Mouse (Mus musculus) right cerebral cortex, postnatal 14 days (tissue): Measurements from ENCODE around the gene Taok3.
"Not testable (repeated sequence)": the region's sequence is repeated elsewhere in the genome, so short reads cannot be mapped to it uniquely, and the experiment has no call there.

Experiments used
- DNase-seq: peaks from one replicate; pipeline ENCODE4 v3.0.0; 2022

Taok3 gene

GRCm38 (mm10) chr5:117269395-117269794 lies 149.5 kb downstream of the Taok3 start:
- DNase-seq: no peak

DNA sequence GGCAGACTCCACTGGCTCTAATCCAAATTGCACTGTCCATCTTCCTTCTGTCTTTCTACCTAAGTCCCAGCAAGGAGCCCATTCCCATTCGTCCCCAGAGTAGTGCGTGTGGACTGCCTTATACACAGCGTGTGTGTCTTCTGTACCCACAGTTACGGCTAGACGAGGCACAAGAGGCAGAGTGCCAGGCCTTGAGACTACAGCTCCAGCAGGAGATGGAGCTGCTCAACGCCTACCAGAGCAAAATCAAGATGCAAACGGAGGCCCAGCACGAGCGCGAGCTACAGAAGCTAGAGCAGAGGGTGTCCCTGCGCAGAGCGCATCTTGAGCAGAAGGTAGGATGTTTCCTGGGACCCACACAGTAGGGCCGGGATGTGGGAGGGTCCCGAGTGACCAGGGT lies 152.0 kb downstream of the Taok3 start:
- DNase-seq: peak; percentile 73

- no peak for DNase-seq
Observed at GRCm38 (mm10) chr5:117274817-117275216, 154.9 kb downstream of the Taok3 start.

DNA sequence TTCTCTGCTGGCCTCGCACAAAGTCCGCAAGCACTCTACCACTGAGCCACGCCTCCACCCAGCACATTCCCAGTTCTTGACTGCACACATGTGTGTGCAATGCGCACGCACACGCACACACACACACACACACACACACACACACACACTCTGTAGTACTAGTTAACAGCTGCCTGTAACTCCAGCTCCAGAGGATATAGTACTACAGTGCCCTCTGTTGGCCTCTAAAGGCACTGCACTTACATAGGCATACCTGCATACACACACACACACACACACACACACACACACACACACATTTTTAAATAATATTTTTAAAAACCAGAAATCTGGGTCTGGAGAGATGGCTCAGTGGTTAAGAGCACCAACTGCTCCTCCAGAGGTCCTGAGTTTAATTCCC lies 157.9 kb downstream of the Taok3 start:
- no peak for DNase-seq

DNA sequence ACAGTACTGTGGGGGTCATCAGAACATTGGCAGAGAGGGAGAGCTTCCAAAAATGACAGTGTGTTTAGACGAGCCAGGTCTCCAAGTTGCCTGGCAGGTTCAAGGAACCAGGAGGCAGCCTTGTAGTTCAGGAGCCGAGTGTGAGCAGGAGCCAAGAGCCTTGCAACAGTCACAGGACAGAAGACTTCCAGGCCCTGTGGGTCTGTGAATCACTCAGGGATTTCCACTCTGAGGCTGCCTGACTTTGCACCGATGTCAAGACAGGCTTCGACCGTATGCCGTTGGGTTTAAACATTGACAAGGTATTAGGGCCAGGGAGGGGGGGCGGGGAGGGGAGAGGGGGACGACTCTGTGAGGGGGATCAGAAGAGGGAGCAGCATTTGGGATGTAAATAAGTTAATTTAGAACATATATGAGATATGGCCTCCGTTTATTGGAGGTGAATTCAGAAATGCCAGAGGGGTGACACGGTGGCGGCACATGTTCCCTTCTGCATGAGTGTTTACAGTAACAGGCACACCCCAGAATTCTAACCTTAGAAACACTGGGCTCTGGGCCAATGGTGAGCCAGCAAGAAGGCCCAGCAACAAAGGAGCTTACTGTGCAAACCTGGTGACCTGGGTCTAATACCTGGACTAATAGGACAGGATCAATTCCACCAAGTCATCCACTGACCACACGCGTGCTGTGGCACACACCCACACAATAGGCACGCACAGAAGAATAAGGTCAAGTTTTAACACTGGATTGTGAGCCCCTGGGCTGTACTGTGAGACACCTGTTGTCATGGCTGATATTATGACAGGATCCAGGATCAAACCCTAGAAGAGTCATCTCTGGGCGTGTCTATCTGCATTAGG lies 159.1 kb downstream of the Taok3 start:
- DNase-seq: no peak

GRCm38 (mm10) chr5:117279669-117280050 lies 159.7 kb downstream of the Taok3 start:
- DNase-seq: no peak

- no peak for DNase-seq
Observed at GRCm38 (mm10) chr5:117281536-117281935, 161.6 kb downstream of the Taok3 start.

- DNase-seq: no peak
Observed at GRCm38 (mm10) chr5:117282360-117282759, 162.4 kb downstream of the Taok3 start.

DNA sequence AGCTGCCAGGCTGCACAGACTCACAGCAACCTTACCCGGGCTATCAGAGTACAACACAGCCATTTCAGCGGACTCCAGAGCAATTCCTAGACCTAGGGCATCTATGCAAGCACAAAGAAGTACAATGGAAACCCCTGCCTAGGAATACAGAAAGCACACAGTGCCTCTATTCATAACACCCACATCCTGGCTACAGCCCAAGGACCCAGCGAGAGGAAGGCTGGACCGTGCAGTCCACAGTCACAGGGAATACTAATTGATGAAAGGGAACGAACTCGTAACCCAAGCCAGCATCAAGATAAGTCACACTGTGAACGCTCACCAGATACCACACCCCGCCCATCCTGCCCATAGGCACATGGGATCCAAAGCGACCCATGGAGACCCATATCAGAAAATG lies 164.1 kb downstream of the Taok3 start:
- no peak for DNase-seq

DNA sequence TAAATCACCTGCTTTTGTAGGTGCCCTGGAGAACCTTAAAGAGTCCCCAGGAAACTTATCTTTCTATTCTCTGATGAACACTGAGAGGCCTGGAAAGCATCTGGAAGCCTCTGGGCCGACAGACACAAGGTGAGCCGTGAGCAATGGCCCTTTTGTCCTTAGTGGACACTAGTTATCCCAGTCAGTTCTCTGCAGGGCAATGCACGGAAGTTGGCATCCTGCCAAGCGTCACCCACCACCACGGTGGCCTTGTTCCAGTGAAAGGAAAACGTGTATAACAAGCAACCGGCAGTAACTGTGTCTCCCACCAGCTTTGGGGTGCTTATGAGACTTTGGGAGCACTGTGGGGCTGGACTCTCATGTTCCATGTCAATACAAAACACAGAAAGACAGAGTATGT lies 164.8 kb downstream of the Taok3 start:
- DNase-seq: no peak

- DNase-seq: no peak
Observed at GRCm38 (mm10) chr5:117285266-117285665, 165.3 kb downstream of the Taok3 start.

DNA sequence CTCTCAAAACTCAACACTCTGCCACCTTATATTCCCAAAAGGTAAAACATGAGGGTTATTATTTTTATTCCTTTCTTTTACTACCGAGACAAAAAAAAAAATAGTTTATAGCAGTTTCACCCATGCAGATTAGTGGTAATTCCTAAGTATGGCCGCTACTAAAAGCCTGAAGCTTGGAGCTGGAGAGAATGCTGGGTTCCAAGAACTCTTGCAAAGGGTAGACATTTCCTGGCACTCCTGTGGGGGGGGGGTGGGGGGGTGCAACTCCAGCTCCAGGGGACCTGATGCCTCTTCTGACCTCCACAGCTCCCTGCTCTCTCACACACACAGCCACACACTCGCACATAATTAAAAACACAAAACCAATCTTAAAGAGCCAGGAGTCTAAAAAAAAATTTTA lies 166.4 kb downstream of the Taok3 start:
- no peak for DNase-seq

GRCm38 (mm10) chr5:117286831-117287822 lies 167.2 kb downstream of the Taok3 start, which contains the start of gene Pebp1:
Gene Pebp1 (minus strand): TSS chr5:117287625.
- peak; percentile 95 for DNase-seq

GRCm38 (mm10) chr5:117289646-117290045 lies 169.7 kb downstream of the Taok3 start:
- DNase-seq: no peak

GRCm38 (mm10) chr5:117290081-117290480 lies 170.2 kb downstream of the Taok3 start:
- DNase-seq: no peak

GRCm38 (mm10) chr5:117291312-117291711 lies 171.4 kb downstream of the Taok3 start:
- DNase-seq: no peak

DNA sequence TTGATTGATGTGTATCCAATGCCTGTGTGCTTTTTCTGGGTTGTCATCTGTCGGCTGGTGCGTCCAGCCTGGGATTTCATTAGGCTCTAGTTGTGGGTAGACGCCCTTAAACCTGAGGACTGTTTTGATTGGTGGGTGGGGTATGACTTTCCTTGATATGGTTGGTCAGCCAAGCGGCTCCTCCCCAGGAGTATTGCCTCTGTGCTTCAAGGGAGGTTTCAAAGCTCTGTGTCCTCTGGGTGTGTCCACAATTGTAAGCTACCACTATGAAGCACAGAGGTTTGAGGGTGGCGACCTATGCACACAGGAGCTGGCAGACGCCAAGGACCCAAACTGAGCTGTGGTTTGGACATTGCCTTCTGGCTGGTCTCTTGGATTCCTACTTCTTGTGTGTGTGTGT lies 172.6 kb downstream of the Taok3 start:
- no peak for DNase-seq

DNA sequence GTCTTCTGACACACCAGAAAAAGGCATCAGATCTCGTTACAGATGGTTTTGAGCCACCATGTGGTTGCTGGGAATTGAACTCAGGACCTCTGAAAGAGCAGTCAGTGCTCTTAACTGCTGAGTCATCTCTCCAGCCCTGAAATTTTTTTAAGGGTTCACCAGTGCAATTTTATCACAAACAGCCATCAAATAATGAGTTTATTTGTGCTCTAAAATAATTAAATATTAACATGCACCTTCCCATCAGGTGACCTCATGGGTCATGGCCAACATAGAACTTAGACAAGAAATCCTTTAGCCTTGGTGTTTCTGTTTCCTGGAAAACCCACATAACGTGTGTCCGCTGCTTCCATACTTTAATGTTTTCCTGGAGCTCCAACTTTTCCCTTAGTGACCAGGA lies 173.8 kb downstream of the Taok3 start:
- DNase-seq: not testable (repeated sequence)

DNA sequence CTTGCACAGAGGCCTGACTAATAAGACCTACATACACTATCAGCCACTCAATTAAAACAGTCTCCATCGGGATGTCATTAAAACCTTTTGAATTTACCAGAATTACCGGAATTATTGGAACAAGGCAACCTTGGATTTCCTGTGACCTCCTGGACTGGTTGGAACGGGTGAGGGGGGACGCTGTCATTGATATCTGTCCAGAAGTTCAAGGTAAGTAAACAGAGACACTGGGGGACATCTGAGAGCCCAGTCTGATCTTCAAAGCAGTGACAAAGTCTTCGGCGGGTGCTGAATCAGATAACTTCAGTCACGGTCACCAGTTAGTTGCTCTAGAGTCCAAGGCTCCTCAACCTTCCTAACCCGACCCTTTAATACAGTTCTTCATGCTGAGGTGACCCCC lies 175.1 kb downstream of the Taok3 start:
- DNase-seq: no peak

DNA sequence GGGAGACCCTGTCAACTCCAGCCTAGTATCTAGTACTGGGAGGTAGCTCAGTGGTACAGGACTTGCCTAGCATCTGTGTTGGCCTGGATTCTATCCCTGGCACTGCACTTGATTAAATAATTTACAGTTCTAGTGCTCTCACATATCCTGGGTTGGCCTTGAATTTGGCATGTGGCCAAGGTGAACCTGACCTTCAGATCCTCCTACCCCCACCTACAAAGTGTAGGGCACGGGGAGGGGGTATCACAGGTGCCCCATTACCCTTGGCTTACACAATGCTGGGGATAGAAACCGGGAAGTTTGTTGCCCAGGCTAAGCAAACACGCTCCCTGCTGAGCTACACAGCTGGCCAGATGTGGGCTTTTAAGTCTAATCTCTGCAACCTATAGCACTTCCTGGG lies 183.0 kb downstream of the Taok3 start:
- no peak for DNase-seq

DNA sequence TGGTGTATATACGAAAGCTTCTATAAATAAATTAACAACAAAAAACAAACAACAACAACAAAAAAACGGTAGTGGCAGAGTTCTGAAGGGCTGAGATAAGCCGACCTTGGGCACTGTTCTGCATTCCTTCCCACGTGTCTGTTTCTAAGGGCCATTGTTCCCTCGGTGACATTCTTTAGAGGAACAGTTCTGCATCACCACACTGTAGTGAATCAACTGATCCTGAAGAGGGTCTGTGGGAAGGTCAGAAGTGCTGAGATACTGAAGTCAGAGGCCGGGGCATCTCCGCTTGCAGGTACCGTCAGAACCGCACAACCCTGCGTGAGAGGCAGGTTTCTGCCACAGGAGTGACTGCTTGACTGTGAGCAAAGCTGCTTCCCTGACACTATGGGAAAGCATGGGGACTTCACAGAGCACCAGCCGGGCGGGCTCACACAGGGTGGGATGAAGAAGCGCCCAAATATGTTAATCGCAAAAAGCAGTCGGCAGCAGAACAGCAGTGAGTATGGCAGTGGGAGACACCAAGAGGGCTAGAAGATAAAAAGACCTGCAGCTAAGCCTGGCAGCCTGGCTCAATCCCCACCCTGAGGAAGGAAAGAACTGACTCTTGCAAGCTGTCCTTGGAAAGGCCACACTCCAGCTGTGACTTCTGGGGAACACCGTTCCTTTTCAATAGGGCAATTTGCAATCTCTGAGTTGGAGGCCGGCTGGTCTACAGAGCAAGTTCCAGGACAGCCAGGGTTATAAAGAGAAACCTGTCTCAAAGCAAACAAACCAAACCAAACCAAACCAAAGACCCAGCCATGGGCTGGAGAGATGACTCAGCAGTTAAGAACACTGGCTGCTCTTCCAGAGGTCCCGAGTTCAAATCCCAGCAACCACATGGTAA lies 184.0 kb downstream of the Taok3 start:
- no peak for DNase-seq

GRCm38 (mm10) chr5:117304947-117305346 lies 185.0 kb downstream of the Taok3 start:
- peak; percentile 87 for DNase-seq

DNA sequence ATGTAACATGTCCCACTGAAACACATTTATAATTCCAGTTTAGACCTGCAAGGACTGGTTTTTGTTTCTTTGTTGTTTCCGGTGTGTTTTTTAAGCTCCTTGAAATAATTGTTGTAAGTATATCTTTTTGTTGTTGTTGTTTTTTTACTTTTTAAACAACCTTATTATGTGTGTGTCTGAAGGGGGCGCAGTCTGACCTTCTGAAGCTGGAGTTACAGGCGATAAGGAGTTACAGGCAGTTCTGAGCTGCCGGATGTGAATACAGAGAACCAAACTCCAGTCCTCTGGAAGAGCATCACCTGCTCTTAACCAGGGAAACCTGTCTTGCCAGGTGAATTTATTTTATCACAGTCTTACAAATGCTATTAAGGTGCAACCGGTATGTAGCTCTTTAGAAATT lies 185.8 kb downstream of the Taok3 start:
- no peak for DNase-seq
